Mouse (Mus musculus) cerebellum, adult 9-10 months (tissue): ENCODE measurements around the gene Clns1a.

Source experiments
- DNase-seq: peaks from one replicate; pipeline ENCODE4 v3.0.0; 2022

The Clns1a gene

GRCm38 (mm10) chr7:97728666-97729614, 32.5 kb downstream of the Clns1a start:
- DNase-seq, result no peak

- DNase-seq, result no peak
These were observed 34.0 kb downstream of the Clns1a start for GRCm38 (mm10) chr7:97730427-97730826.

- no peak for DNase-seq
These were observed 37.2 kb downstream of the Clns1a start for GRCm38 (mm10) chr7:97733606-97734005.

DNA sequence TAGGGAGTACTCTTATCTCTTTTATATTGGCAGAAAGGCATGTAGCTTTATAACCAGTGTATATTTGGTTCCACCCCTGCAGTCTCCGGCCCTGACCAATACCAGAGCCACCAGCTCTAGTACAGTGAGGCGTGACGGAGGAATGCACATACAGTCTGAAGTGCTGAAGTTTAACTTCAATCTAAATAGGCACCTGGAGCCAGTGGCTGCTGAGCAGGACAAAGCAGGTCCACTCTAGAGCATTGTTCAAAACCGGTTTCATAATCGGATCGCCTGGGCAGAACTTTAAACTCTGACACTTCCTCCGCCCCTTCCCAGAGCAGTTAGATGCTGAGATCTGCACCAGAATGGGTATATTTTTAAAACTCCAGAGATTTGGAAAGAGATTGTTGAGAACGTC, 38.6 kb downstream of the Clns1a start:
- no peak for DNase-seq

GRCm38 (mm10) chr7:97735886-97736420, 39.5 kb downstream of the Clns1a start:
- DNase-seq, result no peak

GRCm38 (mm10) chr7:97737256-97737637, 40.8 kb downstream of the Clns1a start:
- peak; percentile 52 for DNase-seq

- DNase-seq, result peak; percentile 77
These were observed 41.4 kb downstream of the Clns1a start, which contains the start of gene Aqp11 for GRCm38 (mm10) chr7:97737638-97738456. Aqp11 (minus strand) TSS chr7:97738289.

DNA sequence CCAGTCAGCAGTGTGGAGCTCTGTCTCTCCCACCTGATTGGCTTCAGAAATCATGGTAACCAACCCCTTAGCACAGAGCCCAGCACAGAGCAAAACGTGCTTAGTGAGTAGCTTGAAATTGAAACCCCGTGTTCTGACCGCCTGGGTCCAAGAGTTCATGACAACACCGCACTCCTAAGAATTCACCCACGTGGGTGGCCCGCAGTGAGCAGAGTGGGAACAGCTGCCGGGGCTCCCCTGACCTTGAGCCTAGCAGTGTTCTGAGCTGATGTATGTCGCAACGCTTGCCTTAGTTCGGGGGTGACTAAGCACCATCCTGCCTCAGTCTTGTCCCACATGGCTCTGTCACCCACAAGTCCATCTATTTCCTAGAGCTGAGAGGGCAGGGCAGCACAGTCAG, 44.5 kb downstream of the Clns1a start:
- DNase-seq, result no peak

GRCm38 (mm10) chr7:97741756-97742291, 45.4 kb downstream of the Clns1a start:
- DNase-seq, result no peak

- DNase-seq, result peak; percentile 67
These were observed 48.9 kb downstream of the Clns1a start for GRCm38 (mm10) chr7:97745299-97745698.

- no peak for DNase-seq
These were observed 50.8 kb downstream of the Clns1a start for GRCm38 (mm10) chr7:97747176-97747707.

GRCm38 (mm10) chr7:97747787-97748497, 51.5 kb downstream of the Clns1a start:
- peak; percentile 83 for DNase-seq

DNA sequence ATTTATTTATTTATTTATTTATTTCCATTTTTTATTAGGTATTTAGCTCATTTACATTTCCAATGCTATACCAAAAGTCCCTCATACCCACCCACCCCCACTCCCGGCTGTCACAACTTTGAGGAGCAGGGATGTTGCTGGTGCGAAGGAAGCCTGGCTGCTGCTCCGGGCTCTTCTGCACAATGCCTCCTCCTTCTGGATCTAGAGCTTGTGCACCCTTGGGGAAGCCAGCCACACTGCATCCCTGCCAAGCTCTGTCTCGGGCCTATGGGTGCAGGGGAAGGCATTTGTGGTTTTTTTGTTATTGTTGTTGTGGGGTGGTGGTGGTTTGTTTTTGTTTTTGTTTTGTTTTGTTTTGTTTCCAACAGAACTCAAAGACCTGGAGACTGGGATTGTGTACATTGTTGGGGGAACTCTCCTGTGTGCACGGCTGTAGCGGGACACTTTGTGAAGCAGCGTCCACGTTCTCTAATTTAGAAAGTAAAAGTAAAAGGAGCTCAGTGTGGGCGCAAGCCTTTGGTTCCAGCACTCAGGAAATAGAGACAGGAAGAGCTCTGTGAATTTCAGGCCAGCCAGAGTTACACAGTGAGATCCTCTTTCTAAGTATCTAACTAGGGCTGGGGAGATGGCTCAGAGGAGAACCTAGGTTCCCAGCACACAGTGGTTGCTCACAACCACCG, 52.2 kb downstream of the Clns1a start:
- DNase-seq, result no peak

GRCm38 (mm10) chr7:97749207-97750190, 53.1 kb downstream of the Clns1a start:
- no peak for DNase-seq

GRCm38 (mm10) chr7:97756967-97757881, 60.8 kb downstream of the Clns1a start:
- peak; percentile 41 for DNase-seq

DNA sequence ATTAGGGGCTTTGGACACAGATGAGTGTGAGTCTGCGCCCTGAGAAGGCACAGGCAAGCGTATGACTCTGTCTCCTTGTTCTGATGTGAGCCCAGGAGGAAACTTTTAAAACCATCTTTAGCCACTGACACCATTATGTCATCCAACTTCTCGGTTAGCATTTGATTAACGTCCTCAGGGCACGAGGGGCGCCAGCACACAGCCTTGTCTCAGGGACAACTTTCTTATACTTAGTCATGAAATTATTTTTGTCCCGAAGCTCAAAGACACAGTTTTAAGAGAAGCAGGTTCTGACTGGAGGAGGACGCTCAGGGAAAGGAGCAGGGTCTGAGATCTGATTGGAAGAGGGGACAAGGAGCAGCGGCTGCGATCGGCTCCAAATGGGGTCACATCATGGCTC, 68.2 kb downstream of the Clns1a start:
- DNase-seq, result no peak

- no peak for DNase-seq
These were observed 68.9 kb downstream of the Clns1a start for GRCm38 (mm10) chr7:97765181-97765962.

DNA sequence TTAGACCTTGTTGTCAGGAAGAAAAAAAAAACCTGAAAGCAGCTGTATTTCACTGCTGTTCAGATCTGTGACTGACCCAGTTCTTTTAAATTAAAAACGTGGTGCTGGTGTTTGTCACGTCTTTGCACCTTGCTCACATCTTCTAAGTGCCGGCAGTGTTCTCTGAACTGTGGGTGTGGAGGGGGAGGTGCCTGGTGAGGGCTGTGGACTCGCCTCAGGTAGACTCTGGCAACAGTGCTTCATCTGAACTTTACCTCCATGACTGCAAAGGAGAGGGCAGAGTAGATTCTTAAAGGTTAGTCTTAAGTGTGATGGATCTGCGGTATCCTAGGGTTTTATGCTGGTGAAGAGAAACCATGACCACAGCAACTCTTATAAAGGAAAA, 69.5 kb downstream of the Clns1a start:
- DNase-seq, result no peak
